Mouse (Mus musculus): ENCODE measurements around the gene Pnpo. TPM values are rescaled to one million over a fixed set of nuclear protein-coding genes. Genes with fewer than 3 reads are reported as not detected.

The Pnpo gene
- polyA plus RNA-seq, 1 experiment = 7.5 TPM

DNA sequence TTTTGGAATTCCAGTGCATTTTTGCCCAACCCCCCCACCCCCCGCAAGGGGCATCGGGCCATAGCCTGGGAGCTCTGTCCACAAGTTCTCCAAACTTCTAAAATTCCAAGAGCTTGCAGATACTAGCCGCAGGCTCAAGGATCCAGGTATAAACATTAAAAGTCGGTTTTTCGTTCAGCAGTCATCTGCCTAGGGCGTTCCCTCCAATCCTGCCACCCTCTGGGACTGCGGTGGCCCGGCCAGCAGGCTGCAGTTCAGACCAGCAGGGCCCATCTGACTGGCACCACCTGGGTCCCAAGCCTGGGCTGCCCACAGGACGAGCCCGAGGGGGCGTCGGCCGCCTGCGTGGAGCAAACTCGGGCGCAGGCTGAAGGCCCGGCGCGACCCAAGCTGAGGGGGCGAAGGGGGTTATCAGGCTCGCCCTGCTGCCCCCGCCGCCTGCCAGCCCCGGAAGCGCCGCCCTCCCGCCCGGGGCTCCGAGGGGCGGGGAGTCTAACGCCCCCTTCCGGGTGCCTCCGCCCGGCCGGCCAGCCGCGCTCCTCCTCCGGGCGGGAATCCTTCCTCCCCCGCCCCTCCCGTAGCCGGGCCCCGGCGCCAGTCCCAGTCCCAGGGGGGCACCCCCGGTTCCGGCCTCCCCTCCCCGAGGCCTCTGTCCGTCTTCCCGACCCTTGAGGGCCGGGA, 33.3 kb upstream of the Pnpo start:
- H3K4me2 ChIP-seq (ENCODE audit: low read depth) = peak overlapping the region; percentile 100
- H3K36me3 ChIP-seq (ENCODE audit: control insufficient read depth, insufficient read depth) = no peaks in the 10 kb centered on the region
- H3K79me2 ChIP-seq (ENCODE audit: control insufficient read depth, insufficient read depth) = peaks cover 32% of the 10 kb centered on the region
- H3ac ChIP-seq (ENCODE audit: control insufficient read depth, insufficient read length) = peak overlapping the region; percentile 91
- TF ChIP-seq MYOG (IDR thresholded peaks at IDR 0.05; ENCODE audit: control insufficient read depth in 1 of 3, insufficient read depth in 1 of 3, insufficient read length in 2 of 3, low read depth in 2 of 3) = peak in 1 of 3 experiments; percentile 3
- TF ChIP-seq POLR2A (IDR thresholded peaks at IDR 0.05; ENCODE audit: insufficient read length, low read depth) = peak; percentile 72
- TF ChIP-seq TCF12 (IDR thresholded peaks at IDR 0.05; ENCODE audit: insufficient read depth, poor library complexity, severe bottlenecking) = no peak
- peak; percentile 68 for TF ChIP-seq POLR2AphosphoS2 (IDR thresholded peaks at IDR 0.05; ENCODE audit: insufficient read length, low read depth)
- TF ChIP-seq USF1 (IDR thresholded peaks at IDR 0.05; ENCODE audit: low read depth) = no peak
- peak; percentile 28 for TF ChIP-seq E2F4 (IDR thresholded peaks at IDR 0.05; ENCODE audit: insufficient read depth)
- no peak for TF ChIP-seq TCF3 (IDR thresholded peaks at IDR 0.05; ENCODE audit: insufficient read length, low read depth)
- no peak for TF ChIP-seq SRF (IDR thresholded peaks at IDR 0.05; ENCODE audit: control insufficient read depth, insufficient read length, low read depth)
- H3K27me3 ChIP-seq (ENCODE audit: control insufficient read depth, insufficient read depth, insufficient read length) = no peaks in the 10 kb centered on the region
- peak overlapping the region; percentile 44 for H3K4me3 ChIP-seq

DNA sequence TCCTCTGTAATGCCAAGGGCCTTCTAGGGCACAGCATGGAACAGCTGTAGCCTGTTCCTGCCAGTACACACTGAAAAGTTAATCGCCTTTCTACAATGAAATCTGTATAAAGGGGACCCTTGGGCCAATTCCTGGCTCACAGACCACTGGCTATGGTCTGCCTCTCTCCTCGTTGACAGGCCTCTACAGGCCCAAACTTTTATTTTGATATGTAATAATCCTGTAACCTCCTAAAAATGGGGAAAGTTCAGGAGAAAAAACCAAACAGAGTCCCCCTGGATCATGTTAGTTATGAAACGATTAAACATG, 32.5 kb upstream of the Pnpo start:
- H3ac ChIP-seq (ENCODE audit: control insufficient read depth, insufficient read length) = peak overlapping the region; percentile 91
- H3K27me3 ChIP-seq (ENCODE audit: control insufficient read depth, insufficient read depth, insufficient read length) = no peaks in the 10 kb centered on the region
- H3K4me2 ChIP-seq (ENCODE audit: low read depth) = peak overlapping the region; percentile 100
- H3K79me2 ChIP-seq (ENCODE audit: control insufficient read depth, insufficient read depth) = peaks cover 40% of the 10 kb centered on the region
- no peak for TF ChIP-seq POLR2AphosphoS2 (IDR thresholded peaks at IDR 0.05; ENCODE audit: insufficient read length, low read depth)
- TF ChIP-seq MYOD1 (IDR thresholded peaks at IDR 0.05; ENCODE audit: control insufficient read depth in 1 of 3, insufficient read length in 2 of 3, low read depth in 2 of 3) = peak in 1 of 3 experiments; percentile 29
- no peaks in the 10 kb centered on the region for H3K36me3 ChIP-seq (ENCODE audit: control insufficient read depth, insufficient read depth)
- peak overlapping the region; percentile 44 for H3K4me3 ChIP-seq

DNA sequence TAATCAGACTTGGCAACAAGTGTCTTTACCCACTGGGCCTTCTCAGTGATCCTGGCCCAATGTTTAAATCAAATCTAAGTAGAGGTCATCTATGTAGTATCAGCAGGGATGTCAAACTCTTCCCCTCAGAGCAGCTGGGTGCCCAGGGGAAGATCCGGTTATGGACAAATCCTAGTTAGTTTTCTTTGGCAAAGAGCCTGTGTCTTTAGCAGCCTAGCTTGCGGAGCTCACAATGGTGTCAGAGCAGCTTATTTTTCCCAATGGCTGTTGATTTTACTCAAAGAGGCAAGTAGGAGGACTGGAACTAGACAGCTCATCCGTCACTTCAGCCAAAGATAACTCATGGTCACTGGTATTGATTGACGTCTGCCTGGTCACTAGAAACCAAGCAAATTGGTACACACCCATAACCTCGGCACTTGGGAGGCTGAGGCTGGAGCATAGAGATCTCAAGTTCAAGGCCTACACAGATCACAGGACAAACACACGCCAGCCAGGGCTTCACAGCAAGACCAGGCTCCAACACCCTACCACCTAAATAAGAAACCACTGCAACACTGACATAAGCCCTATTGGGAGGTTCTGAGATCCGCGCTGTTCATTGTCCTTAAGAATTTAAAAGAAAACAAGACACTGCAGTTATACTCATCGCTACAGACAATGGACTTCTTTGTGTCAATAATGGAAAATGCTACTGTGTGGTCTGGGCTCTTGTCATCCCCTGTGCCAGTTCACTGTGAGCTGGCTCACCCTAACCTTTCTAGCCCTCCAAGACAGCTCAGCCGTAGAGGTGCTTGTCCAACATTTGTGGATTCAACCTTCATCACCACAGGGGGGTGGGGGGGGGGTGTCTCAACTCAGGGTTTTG, 32.0 kb upstream of the Pnpo start:
- no peaks in the 10 kb centered on the region for H3K36me3 ChIP-seq (ENCODE audit: control insufficient read depth, insufficient read depth)
- H3K27me3 ChIP-seq (ENCODE audit: control insufficient read depth, insufficient read depth, insufficient read length) = no peaks in the 10 kb centered on the region
- H3ac ChIP-seq (ENCODE audit: control insufficient read depth, insufficient read length) = no peak overlapping the region
- peak overlapping the region; percentile 44 for H3K4me3 ChIP-seq
- TF ChIP-seq MYOG (IDR thresholded peaks at IDR 0.05; ENCODE audit: control insufficient read depth in 1 of 3, insufficient read depth in 1 of 3, insufficient read length in 2 of 3, low read depth in 2 of 3) = no peak
- TF ChIP-seq POLR2AphosphoS2 (IDR thresholded peaks at IDR 0.05; ENCODE audit: insufficient read length, low read depth) = peak; percentile 21
- TF ChIP-seq SRF (IDR thresholded peaks at IDR 0.05; ENCODE audit: control insufficient read depth, insufficient read length, low read depth) = no peak
- no peak for TF ChIP-seq TCF12 (IDR thresholded peaks at IDR 0.05; ENCODE audit: insufficient read depth, poor library complexity, severe bottlenecking)
- peak overlapping the region; percentile 100 for H3K4me2 ChIP-seq (ENCODE audit: low read depth)
- peaks cover 45% of the 10 kb centered on the region for H3K79me2 ChIP-seq (ENCODE audit: control insufficient read depth, insufficient read depth)

- H3K4me2 ChIP-seq (ENCODE audit: low read depth) = no peak overlapping the region
- H3K79me2 ChIP-seq (ENCODE audit: control insufficient read depth, insufficient read depth) = peaks cover 47% of the 10 kb centered on the region
- no peak overlapping the region for H3ac ChIP-seq (ENCODE audit: control insufficient read depth, insufficient read length)
- H3K36me3 ChIP-seq (ENCODE audit: control insufficient read depth, insufficient read depth) = no peaks in the 10 kb centered on the region
- H3K4me3 ChIP-seq = no peak overlapping the region
- TF ChIP-seq POLR2AphosphoS2 (IDR thresholded peaks at IDR 0.05; ENCODE audit: insufficient read length, low read depth) (no peak), MYOG (IDR thresholded peaks at IDR 0.05; ENCODE audit: control insufficient read depth in 1 of 3, insufficient read depth in 1 of 3, insufficient read length in 2 of 3, low read depth in 2 of 3) (no peak), SRF (IDR thresholded peaks at IDR 0.05; ENCODE audit: control insufficient read depth, insufficient read length, low read depth) (no peak), MYOD1 (IDR thresholded peaks at IDR 0.05; ENCODE audit: control insufficient read depth in 1 of 3, insufficient read length in 2 of 3, low read depth in 2 of 3) (no peak), MAX (IDR thresholded peaks at IDR 0.05; ENCODE audit: low read depth) (no peak), POLR2A (IDR thresholded peaks at IDR 0.05; ENCODE audit: insufficient read length, low read depth) (no peak), REST (IDR thresholded peaks at IDR 0.05; ENCODE audit: insufficient read depth, insufficient read length) (no peak), E2F4 (IDR thresholded peaks at IDR 0.05; ENCODE audit: insufficient read depth) (no peak), USF1 (IDR thresholded peaks at IDR 0.05; ENCODE audit: low read depth) (no peak), TCF12 (IDR thresholded peaks at IDR 0.05; ENCODE audit: insufficient read depth, poor library complexity, severe bottlenecking) (no peak)
- H3K27me3 ChIP-seq (ENCODE audit: control insufficient read depth, insufficient read depth, insufficient read length) = no peaks in the 10 kb centered on the region
These were observed 31.0 kb upstream of the Pnpo start for GRCm38 (mm10) chr11:96974813-96975212.

DNA sequence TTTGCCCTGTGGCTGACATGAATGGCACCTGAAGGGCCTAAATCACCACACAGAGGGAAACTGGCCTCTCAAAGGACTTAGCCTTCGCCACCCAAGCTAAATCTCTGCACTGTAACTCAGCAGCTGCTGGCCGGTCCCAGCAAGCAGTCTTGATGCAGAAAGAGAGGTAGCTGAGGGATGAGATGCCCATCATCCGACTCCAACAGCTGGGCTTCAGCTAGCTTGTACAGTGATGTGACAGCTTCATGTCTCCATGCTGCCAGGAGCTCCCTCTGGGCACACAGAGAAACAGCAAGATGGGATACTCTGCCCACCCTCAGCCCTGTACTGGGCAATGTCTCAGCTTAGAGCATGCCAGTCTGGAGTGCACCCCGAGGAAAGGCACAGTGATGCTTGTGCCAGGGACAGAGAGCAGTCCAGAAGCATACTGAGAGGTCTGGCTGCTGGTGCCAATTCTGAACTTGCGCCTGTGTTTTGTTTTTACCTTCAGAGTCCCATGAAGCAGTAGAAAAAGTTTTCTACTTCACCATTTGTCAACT, 29.7 kb upstream of the Pnpo start:
- no peak overlapping the region for H3ac ChIP-seq (ENCODE audit: control insufficient read depth, insufficient read length)
- TF ChIP-seq POLR2A (IDR thresholded peaks at IDR 0.05; ENCODE audit: insufficient read length, low read depth) (no peak), MYOD1 (IDR thresholded peaks at IDR 0.05; ENCODE audit: control insufficient read depth in 1 of 3, insufficient read length in 2 of 3, low read depth in 2 of 3) (peak in 2 of 3 experiments; percentile 64 to 84)
- no peaks in the 10 kb centered on the region for H3K36me3 ChIP-seq (ENCODE audit: control insufficient read depth, insufficient read depth)
- H3K27me3 ChIP-seq (ENCODE audit: control insufficient read depth, insufficient read depth, insufficient read length) = no peaks in the 10 kb centered on the region
- H3K79me2 ChIP-seq (ENCODE audit: control insufficient read depth, insufficient read depth) = peaks cover 56% of the 10 kb centered on the region
- H3K4me3 ChIP-seq = no peak overlapping the region
- peak overlapping the region; percentile 43 for H3K4me2 ChIP-seq (ENCODE audit: low read depth)
